Mouse (Mus musculus): ENCODE results near the gene Lhfp. TPM values are rescaled to one million over a fixed set of nuclear protein-coding genes. Genes with fewer than 3 reads are reported as not detected.

Gene Lhfp
- polyA plus RNA-seq, 1 experiment, result 288 TPM

DNA sequence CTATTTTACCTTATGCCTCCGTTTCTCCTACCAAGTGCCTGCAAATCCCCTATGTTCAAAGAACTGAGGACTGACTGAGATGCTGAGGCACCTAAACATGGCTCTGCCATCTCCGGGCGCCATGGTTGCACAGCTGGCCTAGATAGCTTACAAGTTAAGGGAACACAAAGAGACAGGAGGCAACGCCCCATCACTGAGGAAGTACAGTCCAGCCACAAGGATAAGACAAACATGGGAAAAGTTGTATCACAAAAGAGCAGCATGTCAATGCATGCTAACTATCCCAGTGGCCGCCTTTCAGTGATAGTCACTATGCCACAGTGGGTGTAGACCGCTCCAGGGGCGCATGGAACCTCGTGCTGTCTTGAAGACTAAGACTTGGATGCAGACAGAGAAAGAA lies 33.9 kb upstream of the Lhfp start:
- 88% methylated on average over 8 of the region's 8 CpGs for WGBS
- Histone ChIP-seq H3K4me3 (replicated peaks; ENCODE audit: extremely low read depth, low read depth, low read length) (no peak overlapping the region), H3K4me1 (ENCODE audit: control insufficient read depth, insufficient read depth, low read length) (no peaks in the 10 kb centered on the region)
- no peak for DNase-seq
- TF ChIP-seq CTCF (IDR thresholded peaks at IDR 0.05; ENCODE audit: insufficient read depth, low read length) (no peak), POLR2A (IDR thresholded peaks at IDR 0.05; ENCODE audit: borderline replicate concordance, extremely low read depth, low read depth, low read length) (no peak)

DNA sequence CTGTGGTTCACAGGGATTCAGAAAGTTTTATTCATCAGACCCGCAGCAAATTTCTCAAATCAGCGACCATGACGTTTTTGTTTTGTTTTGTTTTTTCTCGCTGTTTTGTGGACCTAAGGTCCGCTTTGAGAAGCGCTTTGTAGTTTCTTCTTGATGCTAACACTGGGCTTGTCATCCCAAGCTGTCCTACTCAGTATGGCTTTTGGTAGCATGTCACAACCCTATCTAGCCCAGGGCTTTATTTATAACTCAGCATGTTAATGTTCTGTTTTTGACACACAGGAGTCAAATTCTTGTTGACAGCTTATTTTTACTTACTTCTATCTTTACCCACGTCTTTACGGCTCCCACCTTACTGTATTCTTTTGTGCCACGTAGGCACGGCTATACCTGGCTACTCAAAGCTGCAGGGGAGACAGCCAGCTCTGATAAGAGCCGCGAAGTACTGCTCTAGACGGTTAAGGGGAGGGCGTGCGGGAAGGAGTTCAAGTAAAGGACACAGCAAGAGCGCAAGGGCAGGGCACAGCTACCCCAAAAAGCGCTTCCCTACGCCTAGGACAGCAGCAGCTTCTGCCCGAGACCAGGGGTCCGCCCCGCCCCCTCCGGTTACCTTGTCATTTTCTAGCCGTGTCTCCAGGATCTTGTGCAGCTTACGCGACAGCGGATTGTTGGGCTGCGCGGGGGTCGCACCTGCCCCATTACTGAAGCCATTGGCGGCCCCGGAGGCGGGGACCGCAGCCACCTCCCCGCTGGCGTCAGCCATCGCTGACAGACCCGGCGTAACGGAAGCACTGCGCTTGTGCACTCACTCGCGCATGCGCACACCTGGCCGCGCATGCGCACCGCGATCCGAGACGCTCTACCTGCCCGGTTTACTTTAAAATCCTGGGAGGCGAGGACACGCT lies 24.6 kb upstream of the Lhfp start, which contains the start of gene Cog6:
Cog6 (minus strand) TSS at position 802 of the 905 bp plus-strand sequence.
- DNase-seq, result peak; percentile 78
- H3K4me3 ChIP-seq (replicated peaks; ENCODE audit: extremely low read depth, low read depth, low read length), result peak within 1 kb of the TSS; percentile 99
- WGBS, result 2% methylated on average over 53 of the region's 53 CpGs
- no peaks in the 10 kb centered on the region for H3K4me1 ChIP-seq (ENCODE audit: control insufficient read depth, insufficient read depth, low read length)
- TF ChIP-seq CTCF (IDR thresholded peaks at IDR 0.05; ENCODE audit: insufficient read depth, low read length) (no peak), POLR2A (IDR thresholded peaks at IDR 0.05; ENCODE audit: borderline replicate concordance, extremely low read depth, low read depth, low read length) (peak; percentile 95)

DNA sequence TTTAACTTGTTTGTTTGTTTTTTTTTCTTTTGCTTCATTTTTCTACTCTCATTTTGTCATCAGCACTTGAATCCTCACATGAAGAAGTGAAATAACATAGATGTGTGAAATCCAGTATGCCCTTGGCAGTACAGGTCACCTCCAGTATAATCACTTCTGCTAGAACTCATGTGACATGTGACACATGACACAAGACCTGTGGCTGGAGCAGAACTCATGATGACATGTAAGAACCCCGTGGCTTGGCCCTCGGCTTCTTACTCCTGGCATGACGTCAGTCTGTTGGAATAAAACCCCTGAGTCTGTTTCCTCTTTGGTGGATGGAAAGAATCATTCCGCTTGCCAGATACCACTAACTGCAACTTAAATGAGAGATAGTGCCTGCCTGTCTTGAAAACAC lies 14.0 kb upstream of the Lhfp start:
- Histone ChIP-seq H3K4me3 (replicated peaks; ENCODE audit: extremely low read depth, low read depth, low read length) (no peak overlapping the region), H3K4me1 (ENCODE audit: control insufficient read depth, insufficient read depth, low read length) (no peaks in the 10 kb centered on the region)
- TF ChIP-seq CTCF (IDR thresholded peaks at IDR 0.05; ENCODE audit: insufficient read depth, low read length), result no peak
- TF ChIP-seq POLR2A (IDR thresholded peaks at IDR 0.05; ENCODE audit: borderline replicate concordance, extremely low read depth, low read depth, low read length), result no peak
- whole genome bisulfite sequencing, result 57% methylated on average over 4 of the region's 4 CpGs
- DNase-seq, result no peak

DNA sequence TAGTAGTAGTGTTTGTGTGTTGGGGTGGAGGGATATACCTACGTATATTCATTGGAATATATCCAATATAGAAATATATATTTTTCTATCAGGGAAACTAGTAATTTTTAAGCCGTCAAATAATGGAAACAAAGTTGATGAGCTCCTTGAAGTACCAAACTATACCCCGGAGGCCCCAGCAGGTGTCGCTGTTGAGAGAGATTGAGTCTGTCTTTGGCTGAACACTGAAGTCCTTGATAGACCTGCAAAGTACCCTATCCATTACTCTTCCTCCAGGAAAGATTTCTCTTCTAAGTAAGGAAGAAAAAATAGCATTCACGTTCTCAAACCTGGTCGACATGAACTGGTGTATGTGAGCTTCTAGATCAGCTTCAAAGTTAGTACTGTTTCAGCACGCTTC lies 12.3 kb upstream of the Lhfp start:
- 19% methylated on average over 7 of the region's 7 CpGs for WGBS
- no peaks in the 10 kb centered on the region for H3K4me1 ChIP-seq (ENCODE audit: control insufficient read depth, insufficient read depth, low read length)
- DNase-seq, result peak; percentile 73
- peak; percentile 64 for TF ChIP-seq CTCF (IDR thresholded peaks at IDR 0.05; ENCODE audit: insufficient read depth, low read length)
- no peak for TF ChIP-seq POLR2A (IDR thresholded peaks at IDR 0.05; ENCODE audit: borderline replicate concordance, extremely low read depth, low read depth, low read length)
- H3K4me3 ChIP-seq (replicated peaks; ENCODE audit: extremely low read depth, low read depth, low read length), result no peak overlapping the region

- H3K4me1 ChIP-seq (ENCODE audit: control insufficient read depth, insufficient read depth, low read length), result no peaks in the 10 kb centered on the region
- 54% methylated on average over 6 of the region's 6 CpGs for WGBS
- DNase-seq, result no peak
Observed at GRCm38 (mm10) chr3:53031586-53031985, 9.7 kb upstream of the Lhfp start.

DNA sequence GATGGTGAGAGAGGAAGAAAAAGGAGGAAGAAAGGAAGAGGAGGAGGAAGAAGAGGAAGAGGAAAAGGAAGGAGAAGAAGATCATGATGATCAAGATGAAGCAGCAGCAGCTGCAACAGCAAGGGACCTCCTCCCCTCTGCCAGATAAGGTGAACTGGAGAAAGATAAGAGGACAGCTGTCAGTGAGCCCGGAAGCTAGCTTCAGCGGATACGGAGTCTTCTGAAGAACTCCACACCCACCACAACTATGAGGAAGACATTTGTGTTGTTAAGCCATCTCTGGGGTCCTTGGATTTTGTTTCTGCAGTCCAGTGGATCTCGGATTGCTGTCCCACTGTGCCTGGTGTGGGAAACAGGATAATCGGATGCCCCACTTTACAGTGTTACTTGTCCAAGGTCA lies 8.9 kb upstream of the Lhfp start:
- WGBS, result 22% methylated on average over 5 of the region's 5 CpGs
- H3K4me1 ChIP-seq (ENCODE audit: control insufficient read depth, insufficient read depth, low read length), result no peaks in the 10 kb centered on the region
- no peak for TF ChIP-seq CTCF (IDR thresholded peaks at IDR 0.05; ENCODE audit: insufficient read depth, low read length)
- TF ChIP-seq POLR2A (IDR thresholded peaks at IDR 0.05; ENCODE audit: borderline replicate concordance, extremely low read depth, low read depth, low read length), result no peak
- no peak overlapping the region for H3K4me3 ChIP-seq (replicated peaks; ENCODE audit: extremely low read depth, low read depth, low read length)
- no peak for DNase-seq

More at GRCm38 (mm10) chr3:53031586-53031985, 9.7 kb upstream of the Lhfp start:
- no peak overlapping the region for H3K4me3 ChIP-seq (replicated peaks; ENCODE audit: extremely low read depth, low read depth, low read length)
- no peak for TF ChIP-seq POLR2A (IDR thresholded peaks at IDR 0.05; ENCODE audit: borderline replicate concordance, extremely low read depth, low read depth, low read length)
- TF ChIP-seq CTCF (IDR thresholded peaks at IDR 0.05; ENCODE audit: insufficient read depth, low read length), result no peak

GRCm38 (mm10) chr3:53033448-53033847 lies 7.9 kb upstream of the Lhfp start:
- DNase-seq, result no peak
- Histone ChIP-seq H3K4me3 (replicated peaks; ENCODE audit: extremely low read depth, low read depth, low read length) (no peak overlapping the region), H3K4me1 (ENCODE audit: control insufficient read depth, insufficient read depth, low read length) (no peaks in the 10 kb centered on the region)
- WGBS, result 14% methylated on average over 3 of the region's 3 CpGs
- TF ChIP-seq POLR2A (IDR thresholded peaks at IDR 0.05; ENCODE audit: borderline replicate concordance, extremely low read depth, low read depth, low read length) (no peak), CTCF (IDR thresholded peaks at IDR 0.05; ENCODE audit: insufficient read depth, low read length) (peak; percentile 27; the same call in 1 of the 2 replicates)

DNA sequence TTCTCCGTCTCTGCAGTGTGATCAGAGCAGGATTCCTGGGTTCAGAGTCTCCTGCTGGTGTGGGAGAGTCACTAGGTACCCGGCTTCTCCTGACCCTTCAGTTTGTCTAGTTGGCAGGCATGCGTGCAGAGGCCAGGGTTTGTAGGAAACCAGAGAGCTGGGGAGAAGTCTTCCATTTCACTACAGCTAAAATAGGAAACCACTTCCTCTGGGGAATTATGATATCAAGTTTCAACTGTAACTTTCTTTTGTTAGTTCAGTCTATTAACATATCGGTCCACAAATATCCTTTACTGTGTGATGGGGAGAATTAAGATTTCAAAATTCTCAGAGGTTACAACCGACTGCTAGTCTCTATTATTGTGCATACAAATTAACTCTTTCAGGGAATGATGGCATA lies 5.3 kb upstream of the Lhfp start:
- 54% methylated on average over 5 of the region's 5 CpGs for WGBS
- Histone ChIP-seq H3K4me1 (ENCODE audit: control insufficient read depth, insufficient read depth, low read length) (no peaks in the 10 kb centered on the region), H3K4me3 (replicated peaks; ENCODE audit: extremely low read depth, low read depth, low read length) (no peak overlapping the region)
- TF ChIP-seq CTCF (IDR thresholded peaks at IDR 0.05; ENCODE audit: insufficient read depth, low read length), result no peak
- DNase-seq, result no peak

DNA sequence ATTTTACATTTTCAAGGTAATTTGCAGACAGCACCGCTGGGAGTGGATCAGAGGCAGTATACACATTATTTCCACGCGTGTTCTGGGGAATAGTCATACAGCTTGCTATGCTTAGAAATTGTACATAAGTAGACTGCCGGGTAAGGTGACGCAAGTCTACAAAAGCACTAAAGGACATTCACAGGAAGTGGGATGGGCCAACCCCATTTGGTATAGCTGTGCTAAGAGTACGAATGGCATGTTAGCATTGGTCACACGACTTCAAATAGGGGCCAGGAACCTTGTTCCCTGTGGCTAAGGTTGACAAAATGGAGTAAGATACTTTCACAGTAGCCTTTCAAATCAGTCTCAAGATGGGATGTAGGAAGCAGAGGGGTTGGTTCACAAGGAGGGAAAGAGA lies 4.4 kb upstream of the Lhfp start:
- 67% methylated on average over 7 of the region's 7 CpGs for WGBS

DNA sequence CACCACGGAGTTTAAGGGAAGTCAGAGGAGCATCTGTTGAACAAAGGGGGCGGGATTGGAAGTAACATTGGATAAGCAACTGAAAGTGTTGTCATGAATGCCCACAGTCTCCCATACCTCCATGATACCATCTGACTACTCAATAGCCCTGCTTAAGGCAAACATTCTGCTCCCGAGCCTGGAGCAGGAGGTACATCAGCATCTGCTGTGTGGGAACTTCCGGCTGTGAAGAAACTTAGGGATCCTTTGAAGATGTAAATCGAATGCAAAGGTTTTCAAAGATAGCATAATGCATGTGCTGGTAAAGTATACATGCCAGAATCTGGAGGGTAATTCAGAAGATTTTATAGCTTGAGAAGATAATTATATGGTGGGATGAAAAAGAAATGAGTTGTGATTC lies 2.4 kb upstream of the Lhfp start:
- Histone ChIP-seq H3K4me3 (replicated peaks; ENCODE audit: extremely low read depth, low read depth, low read length) (no peak overlapping the region), H3K4me1 (ENCODE audit: control insufficient read depth, insufficient read depth, low read length) (peaks cover 6% of the 10 kb centered on the region)
- TF ChIP-seq CTCF (IDR thresholded peaks at IDR 0.05; ENCODE audit: insufficient read depth, low read length) (no peak), POLR2A (IDR thresholded peaks at IDR 0.05; ENCODE audit: borderline replicate concordance, extremely low read depth, low read depth, low read length) (no peak)
- 68% methylated on average over 5 of the region's 5 CpGs for WGBS
- DNase-seq, result no peak

More for the DNA sequence above, 4.4 kb upstream of the Lhfp start:
- Histone ChIP-seq H3K4me1 (ENCODE audit: control insufficient read depth, insufficient read depth, low read length) (no peaks in the 10 kb centered on the region), H3K4me3 (replicated peaks; ENCODE audit: extremely low read depth, low read depth, low read length) (no peak overlapping the region)
- TF ChIP-seq CTCF (IDR thresholded peaks at IDR 0.05; ENCODE audit: insufficient read depth, low read length), result no peak
- TF ChIP-seq POLR2A (IDR thresholded peaks at IDR 0.05; ENCODE audit: borderline replicate concordance, extremely low read depth, low read depth, low read length), result no peak
- no peak for DNase-seq

All from lung, adult 2 months (tissue).